Mouse (Mus musculus) testis, adult 2 months (tissue): ENCODE measurements around the gene Fank1.

Source experiments
- CTCF ChIP-seq: fragments of 200-500 bp; IDR thresholded peaks from 2 replicates; pipeline ENCODE4 v1.5.1; 2012; ENCODE audit warnings: low read depth, mild to moderate bottlenecking, inconsistent platforms, low read length, moderate library complexity; ENCODE audit not compliant: control insufficient read depth, insufficient read depth, insufficient replicate concordance
- POLR2A ChIP-seq: fragments of 200-500 bp; IDR thresholded peaks from 2 replicates; pipeline ENCODE4 v1.6.1; 2012; ENCODE audit warnings: low read depth, mild to moderate bottlenecking, inconsistent platforms, low read length, moderate library complexity; ENCODE audit not compliant: control insufficient read depth

GRCm38 (mm10) chr7:133730324-133731191 lies 46.1 kb upstream of the Fank1 start:
- TF ChIP-seq CTCF: no peak
- no peak for TF ChIP-seq POLR2A
